Mouse (Mus musculus) T-helper 17 cell (primary cell): ENCODE data around the gene Capn1.

ENCODE experiments used
- in situ Hi-C, 2 experiments: fragments of 300-600 bp; cut with MboI, MseI; formaldehyde crosslinking; loops; 1 replicate in 1 of 2; 2 replicates in 1 of 2; pipeline ENCODE4 v1.15.1; 2025; ENCODE audit warnings: high pct_unique_total_duplicates in 2 of 2

Capn1 gene

DNA sequence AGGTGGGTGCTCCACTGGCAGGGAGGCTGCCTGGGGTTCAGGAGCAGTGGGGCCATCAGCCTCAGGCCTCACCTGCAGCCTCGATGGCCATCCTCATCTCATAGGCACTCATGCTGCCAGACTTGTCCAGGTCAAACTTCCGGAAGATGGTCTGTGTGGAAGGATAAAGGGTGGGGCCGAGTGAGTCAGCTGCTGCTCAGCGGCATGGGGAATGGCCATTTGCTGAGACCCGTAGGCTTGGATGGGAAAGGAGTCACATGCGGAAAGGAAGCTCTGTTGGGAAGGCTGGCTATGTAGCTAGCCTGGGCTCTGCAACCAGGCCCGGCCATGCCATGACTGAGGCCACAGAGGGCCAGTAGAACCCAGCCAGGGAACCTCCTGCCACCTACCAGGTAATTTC, 24.2 kb downstream of the Capn1 start:
- in situ Hi-C loops: no loop called here

DNA sequence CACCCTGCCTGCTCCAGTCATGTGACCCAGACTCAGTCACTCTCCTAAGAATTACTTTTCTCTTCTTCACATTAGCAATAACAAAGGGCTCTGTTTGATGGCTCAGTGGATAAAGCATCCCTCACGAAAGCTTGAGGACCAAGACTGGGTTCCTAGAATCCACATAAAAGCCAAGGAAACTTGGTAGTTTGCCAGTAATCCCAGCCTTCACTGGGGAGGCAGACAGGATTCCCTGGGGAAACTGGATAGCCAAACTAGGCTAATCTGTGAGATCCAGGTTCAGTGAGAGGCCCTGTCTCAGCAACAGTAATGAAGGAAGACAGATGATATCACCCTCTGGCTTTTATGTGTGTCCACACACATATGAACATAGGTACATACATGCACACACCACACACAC, 24.8 kb downstream of the Capn1 start:
- in situ Hi-C loops: no loop called here

DNA sequence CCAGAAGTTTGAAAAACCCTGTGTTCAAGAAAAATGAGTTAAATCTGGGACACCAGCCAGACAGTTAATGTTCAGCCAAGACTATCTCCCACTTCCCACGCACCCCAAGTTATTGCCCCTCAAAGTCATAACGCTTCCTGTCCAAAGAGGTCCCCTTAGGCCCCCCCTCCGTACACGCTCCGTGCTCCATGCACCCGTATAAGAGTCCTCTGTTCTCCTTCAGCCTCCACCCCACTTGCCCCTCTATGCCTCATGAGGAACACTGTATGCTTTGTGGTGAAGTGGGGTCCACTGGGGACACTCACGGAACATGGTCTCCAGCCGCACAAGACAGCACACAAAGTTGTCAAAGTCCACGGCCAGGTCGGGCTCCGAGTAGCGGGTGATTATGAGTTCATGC, 25.7 kb downstream of the Capn1 start:
- in situ Hi-C loops: no loop called here

DNA sequence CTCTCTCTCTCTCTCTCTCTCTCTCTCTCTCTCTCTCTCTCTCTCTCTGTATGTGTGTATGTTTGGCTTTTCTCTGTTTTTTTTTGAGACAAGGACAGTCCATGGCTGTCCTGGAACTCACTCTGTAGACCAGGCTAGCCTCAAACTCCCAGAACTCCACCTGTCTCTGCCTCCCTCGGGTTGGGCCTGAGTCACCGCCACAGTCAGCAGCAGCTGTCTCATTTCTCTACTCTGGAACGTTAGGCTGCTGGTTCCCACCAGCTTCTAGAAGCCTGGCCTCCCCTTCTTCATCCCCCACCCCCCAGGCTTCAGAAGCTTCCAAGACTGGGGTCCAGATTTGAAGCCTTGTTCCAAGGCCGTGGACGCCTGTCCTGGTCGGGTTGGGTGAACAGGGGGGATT, 26.1 kb downstream of the Capn1 start:
- in situ Hi-C loops: loop anchor here in 1 of 2 experiments (10.0 kb wide), 1 partner anchor 1515 kb away; the partner anchor contains the start of gene Syt12

DNA sequence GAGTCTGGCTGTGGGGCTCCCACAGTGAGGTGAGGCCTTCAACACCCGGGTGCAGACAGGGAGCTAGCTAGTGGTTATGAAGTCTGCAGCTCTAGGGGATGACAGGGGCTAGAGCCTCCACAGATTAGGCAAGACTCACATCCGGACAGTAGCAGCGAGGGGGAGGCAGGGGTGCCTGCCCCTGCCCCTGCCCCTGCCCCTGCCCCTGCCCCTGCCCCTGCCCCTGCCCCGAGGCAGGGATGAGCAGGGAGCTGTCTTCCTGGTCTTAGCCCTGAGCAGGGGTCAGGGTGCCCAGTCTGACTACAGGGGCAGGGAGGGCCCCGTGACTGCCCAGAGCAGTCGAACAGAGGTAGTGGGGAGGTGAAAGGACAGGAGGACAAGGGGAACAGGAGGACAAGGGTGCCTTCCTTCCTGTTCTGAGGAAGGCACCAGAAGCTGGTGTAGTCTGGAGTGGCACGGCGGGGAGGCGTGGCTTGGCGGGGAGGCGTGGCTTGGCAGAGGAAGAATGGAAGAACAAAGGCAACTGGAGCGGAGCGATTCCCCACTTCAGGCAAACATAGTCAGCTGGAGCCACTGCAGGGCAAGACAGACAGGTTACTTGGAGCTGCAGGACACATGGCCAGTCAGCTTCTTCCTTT, 26.8 kb downstream of the Capn1 start:
- in situ Hi-C loops: loop anchor here in 1 of 2 experiments (10.0 kb wide), 1 partner anchor 1514 kb away; the partner anchor contains the start of gene Syt12

DNA sequence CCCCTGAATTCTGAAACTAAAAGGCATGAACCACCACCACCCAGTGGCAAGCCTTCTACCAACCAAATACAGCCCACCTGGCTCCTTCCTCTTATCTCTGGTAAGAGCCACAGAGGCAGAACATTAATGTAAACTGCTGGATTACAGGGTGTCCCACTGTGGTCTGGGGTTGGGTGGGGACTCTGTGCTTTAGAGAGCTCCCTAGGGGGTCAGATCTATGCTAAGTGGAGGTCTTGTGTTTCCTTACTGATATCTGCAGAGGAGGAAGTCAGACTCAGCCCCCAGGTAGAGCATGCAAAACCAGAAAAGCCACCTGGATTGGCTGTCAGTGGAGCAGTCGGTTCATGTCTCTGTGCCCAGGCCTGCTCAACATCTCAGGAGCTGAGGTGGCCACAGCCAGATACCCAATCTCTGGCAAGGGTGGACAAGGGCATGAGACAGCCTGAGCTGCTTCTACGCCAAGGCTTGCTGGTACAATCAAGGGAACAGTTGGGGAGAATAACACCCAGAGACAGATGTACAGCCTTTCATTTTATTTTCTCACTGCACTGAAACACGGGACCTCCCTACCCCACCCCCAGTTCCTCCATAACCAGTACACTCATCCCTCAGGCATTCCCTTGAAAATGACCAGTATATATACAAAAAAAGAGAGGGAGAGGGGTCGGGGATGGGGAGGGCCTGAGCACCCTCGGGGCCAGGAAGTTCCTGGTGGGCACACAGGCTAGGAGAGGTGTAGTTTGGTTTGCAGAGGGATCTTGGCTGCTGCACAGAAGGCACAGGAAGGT, 27.5 kb downstream of the Capn1 start:
- in situ Hi-C loops: loop anchor here in 1 of 2 experiments (10.0 kb wide), 1 partner anchor 1513 kb away; the partner anchor contains the start of gene Syt12

DNA sequence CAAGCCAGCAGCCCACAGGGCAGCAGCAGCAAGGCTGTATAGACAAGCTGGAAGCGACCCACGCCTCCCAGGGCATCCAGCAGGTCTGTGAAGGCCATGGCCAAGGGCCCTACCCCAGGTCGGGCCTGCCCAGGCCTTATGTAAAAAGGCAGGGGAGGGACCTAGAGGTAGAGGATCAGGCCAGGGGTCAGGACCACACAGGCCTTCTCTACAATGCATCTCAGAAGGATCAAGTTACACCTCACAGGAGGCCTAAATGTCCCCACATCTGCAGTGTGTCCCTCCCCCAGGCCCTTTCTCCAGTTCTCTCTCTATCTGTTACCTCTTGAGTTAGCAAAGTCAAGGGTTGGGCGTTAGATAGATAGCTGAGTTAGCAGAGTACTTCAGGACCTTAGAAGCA, 29.7 kb downstream of the Capn1 start, which contains the start of gene Slc22a20:
Gene Slc22a20, minus strand, starts transcription at position 101 of the 400 bp plus-strand sequence.
- in situ Hi-C loops: loop anchor here in 1 of 2 experiments (10.0 kb wide), 1 partner anchor 1511 kb away; the partner anchor contains the start of gene Syt12

DNA sequence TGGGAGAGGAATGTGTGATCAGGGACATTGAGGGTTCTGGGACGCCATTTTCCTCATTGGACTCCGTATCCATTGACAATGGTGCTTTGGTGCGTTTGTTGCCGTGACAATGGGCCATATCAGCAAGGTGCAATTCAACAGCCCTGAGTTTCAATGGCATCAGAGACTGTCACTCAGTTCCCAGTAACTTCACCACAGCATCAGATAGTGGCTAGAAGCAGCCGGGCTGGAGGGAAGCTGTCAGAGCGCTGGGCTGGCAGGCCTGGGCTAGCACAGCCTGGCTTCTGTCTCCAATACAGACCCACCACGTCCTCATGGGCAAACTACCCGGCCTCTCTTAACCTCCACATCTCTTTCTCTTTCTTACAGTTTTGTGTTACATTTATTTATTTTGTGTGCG, 35.2 kb downstream of the Capn1 start:
- in situ Hi-C loops: loop anchor here in 1 of 2 experiments (10.0 kb wide), 1 partner anchor 1506 kb away; the partner anchor contains the start of gene Syt12

DNA sequence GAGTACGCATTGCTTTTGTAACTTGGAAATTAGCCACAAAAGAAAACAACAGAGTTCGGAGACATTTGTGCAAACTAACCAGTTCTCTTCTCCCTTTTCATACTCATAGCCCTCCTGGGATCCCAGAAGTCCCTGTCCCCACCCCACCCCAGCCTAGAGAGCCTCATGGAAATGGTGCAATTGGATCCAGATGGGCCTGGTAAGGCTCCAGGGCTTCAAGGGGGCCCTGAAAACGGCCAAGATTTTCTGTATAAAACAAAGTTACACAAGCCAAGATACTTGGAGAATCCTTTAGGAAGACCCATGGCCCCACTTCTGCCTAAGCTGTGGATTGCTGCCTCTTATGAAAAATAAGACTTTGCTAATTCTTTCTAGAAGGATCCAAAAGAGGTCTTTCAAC, 38.0 kb downstream of the Capn1 start:
- in situ Hi-C loops: no loop called here

DNA sequence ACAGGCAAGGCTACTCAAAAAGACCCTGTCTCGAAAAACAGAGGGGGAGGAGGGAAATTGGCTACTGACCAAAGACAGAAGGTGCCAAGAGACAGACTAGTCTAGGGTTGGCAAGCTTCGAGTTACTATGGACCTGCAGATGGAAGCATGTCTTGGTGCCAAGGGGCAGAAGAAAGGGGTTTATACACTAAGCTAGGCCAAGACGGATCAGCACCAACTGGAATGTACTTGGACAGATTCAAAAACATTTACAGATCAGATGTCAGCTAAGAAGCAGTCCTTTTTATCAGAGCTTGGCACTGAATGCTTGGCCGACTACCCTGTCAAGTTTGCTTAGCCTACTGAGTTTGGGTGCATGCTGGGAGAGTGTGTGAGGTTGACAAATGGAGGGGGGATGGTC, 40.0 kb downstream of the Capn1 start:
- in situ Hi-C loops: no loop called here

DNA sequence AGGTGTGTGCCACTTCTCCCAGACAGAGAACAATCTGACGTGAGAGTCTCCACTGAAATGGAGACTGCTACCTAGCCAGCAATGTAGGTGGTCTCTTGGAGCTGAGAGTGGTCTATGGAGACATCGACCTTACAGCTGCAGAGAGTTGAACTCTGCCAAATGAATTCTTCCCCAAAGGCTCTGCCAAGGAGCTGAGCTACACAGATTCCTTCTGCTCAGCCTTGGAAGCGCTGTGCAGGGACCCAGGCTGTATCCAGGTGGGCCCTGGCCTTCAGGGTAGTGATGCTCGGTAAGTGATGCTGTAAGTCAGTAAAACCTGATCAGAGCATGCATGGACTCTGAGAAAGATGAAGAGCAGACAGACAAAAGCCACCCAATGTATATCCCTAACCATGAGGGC, 40.6 kb downstream of the Capn1 start:
- in situ Hi-C loops: no loop called here

DNA sequence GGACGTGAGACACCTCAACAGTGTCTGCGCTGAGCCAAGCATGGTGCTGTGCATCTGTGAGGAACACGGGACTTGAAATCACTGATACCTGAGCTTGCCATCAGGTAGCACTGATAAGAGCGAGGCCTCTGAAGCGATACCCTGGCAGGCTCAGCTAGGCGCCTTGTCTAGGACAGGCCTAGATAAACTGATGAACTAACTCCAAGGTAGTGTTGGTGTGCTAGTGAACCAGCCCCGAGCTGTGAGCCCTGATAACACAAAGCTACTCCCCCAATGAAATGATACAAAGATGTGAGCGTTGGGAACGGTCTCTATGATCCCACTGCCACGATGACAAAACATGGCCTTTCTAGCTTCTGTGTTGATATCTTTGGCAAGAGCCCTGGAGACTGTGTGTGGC, 48.0 kb downstream of the Capn1 start:
- in situ Hi-C loops: loop anchor here (5.0 kb wide), 2 partner anchors 50 to 70 kb away; partner anchors contain the start of gene Capn1 (in 1 of the 2)

DNA sequence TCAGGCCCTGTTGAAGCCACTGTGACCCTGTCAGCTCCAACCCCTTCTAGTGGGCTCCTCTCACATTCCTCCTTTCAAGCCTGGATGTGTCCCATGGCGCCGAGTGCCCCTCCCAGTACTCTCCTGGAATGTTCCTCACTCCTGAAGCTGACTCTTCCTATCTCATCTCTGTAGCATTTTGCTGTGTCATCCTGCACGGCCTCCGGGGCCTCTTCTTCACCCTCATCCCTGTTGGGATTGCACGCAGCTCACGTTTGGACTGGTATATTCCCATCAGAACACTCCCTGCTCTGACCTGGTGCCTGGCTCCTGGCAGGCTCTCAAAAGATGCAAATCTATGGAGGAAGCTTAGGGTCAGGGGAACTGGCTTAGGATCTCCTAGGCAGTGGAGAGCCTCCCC, 48.9 kb downstream of the Capn1 start:
- in situ Hi-C loops: loop anchor here (5.0 kb wide), 2 partner anchors 51 to 71 kb away; partner anchors contain the start of gene Capn1 (in 1 of the 2)

DNA sequence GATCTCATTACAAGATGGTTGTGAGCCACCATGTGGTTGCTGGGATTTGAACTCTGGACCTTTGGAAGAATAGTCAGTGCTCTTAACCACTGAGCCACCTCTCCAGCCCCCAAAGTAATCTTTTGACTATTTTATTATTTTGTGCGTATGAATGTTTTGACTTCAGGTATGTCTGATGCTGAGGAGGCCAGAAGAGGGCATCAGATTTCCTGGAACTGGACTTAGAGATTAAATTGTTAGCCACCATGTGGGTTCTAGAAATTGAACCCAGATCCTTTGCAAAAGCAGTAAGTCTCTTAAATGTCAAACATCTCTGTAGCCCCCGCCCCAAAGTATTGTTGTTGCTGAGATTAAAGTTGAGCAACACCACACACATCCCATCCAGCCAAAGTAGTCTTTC, 49.8 kb downstream of the Capn1 start:
- in situ Hi-C loops: loop anchor here (5.0 kb wide), 2 partner anchors 51 to 71 kb away; partner anchors contain the start of gene Capn1 (in 1 of the 2)

DNA sequence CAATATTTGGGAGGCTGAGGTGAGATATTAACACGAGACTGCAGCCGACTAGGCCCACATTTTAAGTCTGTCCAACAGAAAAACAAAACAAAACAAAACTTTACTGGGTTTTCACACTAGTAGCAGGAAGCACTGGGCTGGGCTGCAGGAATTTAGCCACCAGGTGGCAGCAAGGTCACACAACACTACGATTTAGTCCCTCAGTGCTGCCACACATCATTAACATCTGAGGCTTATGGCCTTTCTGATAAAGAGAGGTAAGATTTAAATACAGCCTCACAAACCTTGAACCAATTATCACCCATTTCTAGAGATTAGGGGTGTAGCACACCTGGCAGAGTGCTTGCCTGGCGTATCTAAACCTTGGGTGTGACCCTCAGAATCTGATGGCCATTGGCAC, 50.4 kb downstream of the Capn1 start:
- in situ Hi-C loops: loop anchor here (5.0 kb wide), 2 partner anchors 52 to 72 kb away; partner anchors contain the start of gene Capn1 (in 1 of the 2)

DNA sequence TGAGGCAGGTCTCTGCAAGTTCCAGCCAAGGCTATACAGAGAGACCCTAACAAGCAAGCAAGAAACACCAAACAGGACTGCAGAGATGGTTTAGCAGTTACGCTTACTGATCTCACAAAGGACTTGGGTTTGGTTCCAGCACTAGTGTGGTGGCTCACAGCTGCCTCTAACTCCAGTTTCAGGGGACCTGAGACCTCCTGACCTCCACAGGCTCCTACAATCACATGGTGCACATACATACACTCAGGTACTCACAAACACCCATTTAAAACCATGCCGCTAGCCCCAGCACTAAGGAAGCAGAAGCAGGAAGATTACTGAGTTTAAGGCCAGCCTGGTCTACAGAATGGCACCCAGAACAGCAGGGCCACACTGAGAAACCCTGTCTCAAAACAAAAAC, 50.9 kb downstream of the Capn1 start:
- in situ Hi-C loops: loop anchor here (5.0 kb wide), 2 partner anchors 52 to 72 kb away; partner anchors contain the start of gene Capn1 (in 1 of the 2)

DNA sequence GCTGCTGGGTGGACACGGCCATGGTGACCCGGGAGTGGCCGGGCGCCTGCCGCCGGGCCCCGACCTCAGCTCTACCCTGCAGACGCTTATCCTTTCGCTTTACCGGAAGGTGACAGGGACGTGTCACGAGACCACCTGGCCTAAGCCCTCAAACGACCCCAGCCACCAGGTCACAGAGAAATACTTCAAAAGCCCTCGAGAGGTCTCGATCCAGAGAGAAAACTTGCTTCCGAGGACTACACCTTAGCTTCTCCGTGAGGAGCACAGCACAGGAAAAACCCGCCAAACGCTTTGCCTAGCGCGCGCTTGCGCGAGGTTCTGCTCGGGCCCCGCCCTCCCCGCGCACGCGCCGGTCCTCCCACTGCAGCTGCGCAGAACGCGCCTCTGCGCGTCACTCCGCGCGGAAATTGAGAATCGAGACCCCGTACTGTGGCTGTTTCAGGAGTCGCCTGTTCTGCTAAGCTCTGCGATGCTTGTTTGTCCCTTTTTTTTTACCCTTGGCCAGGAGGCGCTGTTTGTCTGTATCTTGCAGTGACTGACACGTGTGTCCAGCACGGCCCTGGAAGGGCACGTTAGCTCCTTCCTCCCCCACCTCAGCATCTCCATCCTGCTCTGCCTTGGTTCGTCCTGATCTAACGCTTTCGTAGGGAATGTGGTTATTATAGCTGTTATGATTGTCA, 51.7 kb downstream of the Capn1 start, which contains the start of gene Pola2:
Gene Pola2, minus strand, starts transcription at position 320 of the 680 bp plus-strand sequence.
- in situ Hi-C loops: no loop called here

DNA sequence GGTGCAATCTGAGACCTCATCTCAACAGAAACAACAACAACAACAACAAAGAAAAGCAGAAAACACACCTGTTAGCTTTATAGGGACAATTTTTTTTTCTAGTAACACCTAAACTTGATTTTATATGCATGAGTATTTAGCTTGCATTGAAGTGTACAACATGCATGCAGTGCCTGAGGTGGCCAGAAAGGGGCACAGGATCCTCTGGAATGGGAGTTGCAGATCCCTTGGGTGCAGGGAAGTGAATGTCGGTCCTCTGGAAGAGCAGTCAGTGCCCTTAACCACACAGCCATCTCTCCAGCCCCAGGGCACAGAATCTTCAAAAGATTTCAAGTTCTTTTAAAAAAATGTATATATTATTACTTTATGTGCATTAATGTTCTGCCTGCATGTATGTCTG, 53.0 kb downstream of the Capn1 start:
- in situ Hi-C loops: no loop called here

DNA sequence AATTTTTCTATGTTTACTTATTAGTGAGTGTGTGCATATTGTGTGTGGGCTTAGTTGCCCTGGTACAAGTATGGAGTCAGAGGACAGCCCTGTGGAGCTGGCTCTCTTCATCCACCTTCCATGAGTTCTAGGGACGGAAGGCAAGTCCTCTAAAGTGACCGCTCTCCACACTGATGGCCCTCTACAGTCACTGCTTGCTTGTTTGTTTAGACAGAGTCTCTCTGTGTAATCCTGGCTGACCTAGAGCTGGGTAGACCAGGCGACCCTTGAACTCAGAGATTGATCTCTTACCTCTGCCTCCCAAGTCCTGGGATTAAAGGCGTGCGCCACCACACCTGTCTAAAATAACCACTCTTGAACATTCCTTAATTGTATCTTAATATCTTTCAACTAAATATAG, 58.3 kb downstream of the Capn1 start:
- in situ Hi-C loops: loop anchor here in 1 of 2 experiments (5.0 kb wide), 1 partner anchor 35 kb away; the partner anchor contains the start of gene Cdc42ep2

DNA sequence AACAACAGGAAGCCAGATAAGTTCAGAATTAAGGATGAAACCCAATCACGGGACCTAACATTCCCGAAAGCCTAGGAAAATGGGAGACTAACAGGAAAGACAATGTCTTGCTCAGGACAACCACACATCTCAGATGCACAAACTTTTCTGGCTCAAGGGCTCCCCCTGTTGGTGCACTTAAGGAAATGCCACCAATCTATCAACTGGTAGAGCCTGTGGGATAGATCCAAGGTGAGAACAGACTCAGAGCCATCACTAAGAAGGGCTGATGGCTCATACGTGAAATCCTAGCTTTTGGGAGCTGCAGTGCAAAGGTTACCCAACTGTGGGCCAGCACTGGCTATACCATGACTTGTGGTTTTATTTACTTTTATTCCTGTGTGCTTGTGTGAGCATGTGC, 59.0 kb downstream of the Capn1 start:
- in situ Hi-C loops: loop anchor here in 1 of 2 experiments (5.0 kb wide), 1 partner anchor 34 kb away; the partner anchor contains the start of gene Cdc42ep2
